Mouse (Mus musculus): ENCODE results near the gene Rabgef1. TPM values are rescaled to one million over a fixed set of nuclear protein-coding genes. Genes with fewer than 3 reads are reported as not detected.

Rabgef1 gene
- polyA plus RNA-seq, 1 experiment from 2014 or later = 23.7 TPM

GRCm38 (mm10) chr5:130142041-130142440 lies 29.6 kb upstream of the Rabgef1 start:
- H3K4me3 ChIP-seq (ENCODE audit: low read depth, low read length) = no peak overlapping the region
- no peaks in the 10 kb centered on the region for H3K36me3 ChIP-seq (ENCODE audit: control insufficient read depth, insufficient read depth, low read length)
- no peak overlapping the region for H3K9ac ChIP-seq (ENCODE audit: low read length)
- H3K9me3 ChIP-seq (ENCODE audit: control insufficient read depth, low read length) = no peaks in the 10 kb centered on the region
- no peaks in the 10 kb centered on the region for H3K4me1 ChIP-seq (ENCODE audit: control insufficient read depth, insufficient read depth, low read length)
- ATAC-seq (ENCODE audit: insufficient number of reproducible peaks, low FRiP score, low TSS enrichment, low read depth) = no peak
- H3K27ac ChIP-seq (replicated peaks; ENCODE audit: low read depth, low read length) = no peak overlapping the region
- H3K4me2 ChIP-seq (ENCODE audit: low read depth, severe bottlenecking) = 0 out of 2 replicates have a peak overlapping the region, but pooled peaks have one; percentile 10
- DNase-seq (ENCODE audit: low spot score) = no peak
- 55% methylated on average over 4 of the region's 4 CpGs for WGBS
- H3K27me3 ChIP-seq (ENCODE audit: control insufficient read depth, insufficient read depth, low read length) = no peaks in the 10 kb centered on the region

- H3K9me3 ChIP-seq (ENCODE audit: control insufficient read depth, low read length) = no peaks in the 10 kb centered on the region
- H3K36me3 ChIP-seq (ENCODE audit: control insufficient read depth, insufficient read depth, low read length) = no peaks in the 10 kb centered on the region
- DNase-seq (ENCODE audit: low spot score) = no peak
- 93% methylated on average over 7 of the region's 7 CpGs for WGBS
- H3K9ac ChIP-seq (ENCODE audit: low read length) = no peak overlapping the region
- H3K27me3 ChIP-seq (ENCODE audit: control insufficient read depth, insufficient read depth, low read length) = no peaks in the 10 kb centered on the region
- no peak overlapping the region for H3K27ac ChIP-seq (replicated peaks; ENCODE audit: low read depth, low read length)
- ATAC-seq (ENCODE audit: insufficient number of reproducible peaks, low FRiP score, low TSS enrichment, low read depth) = no peak
- H3K4me3 ChIP-seq (ENCODE audit: low read depth, low read length) = no peak overlapping the region
- H3K4me2 ChIP-seq (ENCODE audit: low read depth, severe bottlenecking) = no peak overlapping the region
- H3K4me1 ChIP-seq (ENCODE audit: control insufficient read depth, insufficient read depth, low read length) = no peaks in the 10 kb centered on the region
These were observed 28.5 kb upstream of the Rabgef1 start for GRCm38 (mm10) chr5:130143101-130143500.

- H3K4me1 ChIP-seq (ENCODE audit: control insufficient read depth, insufficient read depth, low read length) = no peaks in the 10 kb centered on the region
- peak overlapping the region; percentile 51; the same call in 1 of the 2 replicates for H3K27ac ChIP-seq (replicated peaks; ENCODE audit: low read depth, low read length)
- peak overlapping the region; percentile 87 for H3K4me2 ChIP-seq (ENCODE audit: low read depth, severe bottlenecking)
- no peaks in the 10 kb centered on the region for H3K36me3 ChIP-seq (ENCODE audit: control insufficient read depth, insufficient read depth, low read length)
- H3K9ac ChIP-seq (ENCODE audit: low read length) = peak overlapping the region; percentile 22; the same call in 1 of the 2 replicates
- H3K27me3 ChIP-seq (ENCODE audit: control insufficient read depth, insufficient read depth, low read length) = no peaks in the 10 kb centered on the region
- no peaks in the 10 kb centered on the region for H3K9me3 ChIP-seq (ENCODE audit: control insufficient read depth, low read length)
- DNase-seq (ENCODE audit: low spot score) (peak; percentile 77), ATAC-seq (ENCODE audit: insufficient number of reproducible peaks, low FRiP score, low TSS enrichment, low read depth) (no peak; the same call in 1 of the 2 replicates)
- H3K4me3 ChIP-seq (ENCODE audit: low read depth, low read length) = peak overlapping the region; percentile 60
- WGBS = 7% methylated on average over 20 of the region's 20 CpGs
These were observed 27.6 kb upstream of the Rabgef1 start for GRCm38 (mm10) chr5:130143977-130144333.

GRCm38 (mm10) chr5:130144334-130145312 lies 27.0 kb upstream of the Rabgef1 start, which contains the start of gene Kctd7:
Kctd7 (plus strand) TSS chr5:130144861.
- no peaks in the 10 kb centered on the region for H3K4me1 ChIP-seq (ENCODE audit: control insufficient read depth, insufficient read depth, low read length)
- H3K4me2 ChIP-seq (ENCODE audit: low read depth, severe bottlenecking) = peak within 1 kb of the TSS; percentile 87
- WGBS = under 1% methylated on average over 66 of the region's 66 CpGs
- DNase-seq (ENCODE audit: low spot score) = peak; percentile 95
- no peaks in the 10 kb centered on the region for H3K9me3 ChIP-seq (ENCODE audit: control insufficient read depth, low read length)
- peak within 1 kb of the TSS; percentile 51; the same call in 1 of the 2 replicates for H3K27ac ChIP-seq (replicated peaks; ENCODE audit: low read depth, low read length)
- H3K27me3 ChIP-seq (ENCODE audit: control insufficient read depth, insufficient read depth, low read length) = no peaks in the 10 kb centered on the region
- ATAC-seq (ENCODE audit: insufficient number of reproducible peaks, low FRiP score, low TSS enrichment, low read depth) = peak; percentile 98
- peak within 1 kb of the TSS; percentile 60 for H3K4me3 ChIP-seq (ENCODE audit: low read depth, low read length)
- H3K36me3 ChIP-seq (ENCODE audit: control insufficient read depth, insufficient read depth, low read length) = no peaks in the 10 kb centered on the region
- peak within 1 kb of the TSS; percentile 63 for H3K9ac ChIP-seq (ENCODE audit: low read length)

GRCm38 (mm10) chr5:130145961-130146360 lies 25.6 kb upstream of the Rabgef1 start:
- Histone ChIP-seq H3K9me3 (ENCODE audit: control insufficient read depth, low read length) (no peaks in the 10 kb centered on the region), H3K27me3 (ENCODE audit: control insufficient read depth, insufficient read depth, low read length) (no peaks in the 10 kb centered on the region), H3K36me3 (ENCODE audit: control insufficient read depth, insufficient read depth, low read length) (no peaks in the 10 kb centered on the region), H3K4me2 (ENCODE audit: low read depth, severe bottlenecking) (no peak overlapping the region; the same call in 1 of the 2 replicates), H3K4me3 (ENCODE audit: low read depth, low read length) (no peak overlapping the region), H3K9ac (ENCODE audit: low read length) (no peak overlapping the region), H3K27ac (replicated peaks; ENCODE audit: low read depth, low read length) (no peak overlapping the region), H3K4me1 (ENCODE audit: control insufficient read depth, insufficient read depth, low read length) (no peaks in the 10 kb centered on the region)
- ATAC-seq (ENCODE audit: insufficient number of reproducible peaks, low FRiP score, low TSS enrichment, low read depth) = no peak
- no peak for DNase-seq (ENCODE audit: low spot score)
- WGBS = 92% methylated on average over 8 of the region's 8 CpGs

- no peaks in the 10 kb centered on the region for H3K9me3 ChIP-seq (ENCODE audit: control insufficient read depth, low read length)
- DNase-seq (ENCODE audit: low spot score) = no peak
- WGBS = 79% methylated on average over 7 of the region's 7 CpGs
- H3K9ac ChIP-seq (ENCODE audit: low read length) = no peak overlapping the region
- H3K27me3 ChIP-seq (ENCODE audit: control insufficient read depth, insufficient read depth, low read length) = no peaks in the 10 kb centered on the region
- H3K4me3 ChIP-seq (ENCODE audit: low read depth, low read length) = no peak overlapping the region
- peaks cover 4% of the 10 kb centered on the region; the same call in 1 of the 2 replicates for H3K36me3 ChIP-seq (ENCODE audit: control insufficient read depth, insufficient read depth, low read length)
- ATAC-seq (ENCODE audit: insufficient number of reproducible peaks, low FRiP score, low TSS enrichment, low read depth) = no peak
- no peaks in the 10 kb centered on the region for H3K4me1 ChIP-seq (ENCODE audit: control insufficient read depth, insufficient read depth, low read length)
- no peak overlapping the region for H3K27ac ChIP-seq (replicated peaks; ENCODE audit: low read depth, low read length)
- no peak overlapping the region for H3K4me2 ChIP-seq (ENCODE audit: low read depth, severe bottlenecking)
These were observed 21.8 kb upstream of the Rabgef1 start for GRCm38 (mm10) chr5:130149726-130150310.

GRCm38 (mm10) chr5:130154286-130154685 lies 17.3 kb upstream of the Rabgef1 start:
- no peak for ATAC-seq (ENCODE audit: insufficient number of reproducible peaks, low FRiP score, low TSS enrichment, low read depth)
- H3K36me3 ChIP-seq (ENCODE audit: control insufficient read depth, insufficient read depth, low read length) = peaks cover 4% of the 10 kb centered on the region; the same call in 1 of the 2 replicates
- 82% methylated on average over 2 of the region's 2 CpGs for WGBS

GRCm38 (mm10) chr5:130158545-130158944 lies 13.1 kb upstream of the Rabgef1 start:
- Histone ChIP-seq H3K9ac (ENCODE audit: low read length) (no peak overlapping the region), H3K27ac (replicated peaks; ENCODE audit: low read depth, low read length) (no peak overlapping the region), H3K9me3 (ENCODE audit: control insufficient read depth, low read length) (no peaks in the 10 kb centered on the region), H3K4me1 (ENCODE audit: control insufficient read depth, insufficient read depth, low read length) (no peaks in the 10 kb centered on the region), H3K4me3 (ENCODE audit: low read depth, low read length) (no peak overlapping the region), H3K36me3 (ENCODE audit: control insufficient read depth, insufficient read depth, low read length) (no peaks in the 10 kb centered on the region), H3K27me3 (ENCODE audit: control insufficient read depth, insufficient read depth, low read length) (no peaks in the 10 kb centered on the region), H3K4me2 (ENCODE audit: low read depth, severe bottlenecking) (no peak overlapping the region)
- no peak for ATAC-seq (ENCODE audit: insufficient number of reproducible peaks, low FRiP score, low TSS enrichment, low read depth)
- 75% methylated on average over 4 of the region's 4 CpGs for WGBS
- DNase-seq (ENCODE audit: low spot score) = no peak

More at GRCm38 (mm10) chr5:130154286-130154685, 17.3 kb upstream of the Rabgef1 start:
- Histone ChIP-seq H3K4me2 (ENCODE audit: low read depth, severe bottlenecking) (no peak overlapping the region), H3K27me3 (ENCODE audit: control insufficient read depth, insufficient read depth, low read length) (no peaks in the 10 kb centered on the region), H3K4me3 (ENCODE audit: low read depth, low read length) (no peak overlapping the region), H3K9ac (ENCODE audit: low read length) (no peak overlapping the region), H3K27ac (replicated peaks; ENCODE audit: low read depth, low read length) (no peak overlapping the region), H3K4me1 (ENCODE audit: control insufficient read depth, insufficient read depth, low read length) (no peaks in the 10 kb centered on the region), H3K9me3 (ENCODE audit: control insufficient read depth, low read length) (no peaks in the 10 kb centered on the region)
- DNase-seq (ENCODE audit: low spot score) = no peak
